Mouse (Mus musculus) heart, adult 2 months (tissue): ENCODE results near the gene Slc24a3.

Experiments
- CTCF ChIP-seq: fragments of 200-600 bp; IDR thresholded peaks from 2 replicates; pipeline ENCODE4 v1.8.1; 2022; ENCODE audit warnings: antibody characterized with exemption, mild to moderate bottlenecking, moderate library complexity
- EP300 ChIP-seq: fragments of 200-500 bp; IDR thresholded peaks from 2 replicates; pipeline ENCODE4 v1.6.1; 2011; ENCODE audit warnings: low read depth, low read length, control low read depth; ENCODE audit not compliant: insufficient read depth
- POLR2A ChIP-seq: fragments of 200-500 bp; IDR thresholded peaks from 2 replicates; pipeline ENCODE4 v1.6.1; 2011; ENCODE audit warnings: mild to moderate bottlenecking, low read depth, low read length, control low read depth; ENCODE audit not compliant: insufficient read depth

- no peak for TF ChIP-seq CTCF
- TF ChIP-seq POLR2A, result no peak
- no peak for TF ChIP-seq EP300
Measured at GRCm38 (mm10) chr2:145683536-145683935, 516.0 kb downstream of the Slc24a3 start.
